Mouse (Mus musculus) forebrain, embryonic 11.5 days (tissue): ENCODE measurements around the gene Mecp2. TPM values are rescaled to one million over a fixed set of nuclear protein-coding genes. Genes with fewer than 3 reads are reported as not detected.
A peak's percentile ranks its signal among the peaks of the same experiment; 100 is the strongest.

ENCODE experiments used
- ATAC-seq: fragments of 200-750 bp; cut with Nextera tagmentation; replicated peaks from 2 replicates; pipeline ENCODE4 v1.8.0; 2017; ENCODE audit warnings: moderate TSS enrichment; ENCODE audit not compliant: low FRiP score
- DNase-seq: peaks from one replicate; pipeline ENCODE4 v3.0.0-alpha.2; 2017; ENCODE audit warnings: low spot score
- H3K27ac ChIP-seq: fragments of 300-500 bp; sonication (generic); 2 replicates; pipeline ENCODE4 v1.5.1; 2014; ENCODE audit warnings: low read depth, low read length
- H3K27me3 ChIP-seq: fragments of 300-500 bp; sonication (generic); 2 replicates; pipeline ENCODE4 v1.6.1; 2014; ENCODE audit warnings: mild to moderate bottlenecking, low read length, mixed read lengths; ENCODE audit not compliant: control insufficient read depth, insufficient read depth
- H3K36me3 ChIP-seq: fragments of 300-500 bp; sonication (generic); 2 replicates; pipeline ENCODE4 v1.6.1; 2014; ENCODE audit warnings: mild to moderate bottlenecking, low read length, moderate library complexity, mixed read lengths; ENCODE audit not compliant: control insufficient read depth, insufficient read depth
- H3K4me1 ChIP-seq: fragments of 300-500 bp; sonication (generic); replicated peaks from 2 replicates; pipeline ENCODE4 v1.6.1; 2014; ENCODE audit warnings: low read length, mixed read lengths; ENCODE audit not compliant: control insufficient read depth, insufficient read depth
- H3K4me2 ChIP-seq: fragments of 300-500 bp; sonication (generic); 2 replicates; pipeline ENCODE4 v1.6.1; 2014; ENCODE audit warnings: low read depth, mild to moderate bottlenecking, low read length, moderate library complexity, mixed read lengths; ENCODE audit not compliant: severe bottlenecking
- H3K4me3 ChIP-seq: fragments of 300-500 bp; sonication (generic); 2 replicates; pipeline ENCODE4 v1.5.1; 2014; ENCODE audit warnings: low read depth, low read length
- H3K9ac ChIP-seq: fragments of 300-500 bp; sonication (generic); 2 replicates; pipeline ENCODE4 v1.6.1; 2014; ENCODE audit warnings: low read length
- H3K9me3 ChIP-seq: fragments of 300-500 bp; sonication (generic); 2 replicates; pipeline ENCODE4 v1.6.1; 2016; ENCODE audit warnings: low read length, mixed read lengths; ENCODE audit not compliant: control insufficient read depth
- WGBS: fragments of 180-500 bp; shearing (Covaris S2); extraction: QIAGEN DNeasy Blood & Tissue Kit; methylation state at CpG from one replicate; pipeline ENCODE4 v1.1.7; 2014; 5-methylcytosine and 5-hydroxymethylcytosine counted together
- polyA plus RNA-seq: library from polyadenylated mRNA; unstranded; fragments of >200 nt; fragmentation: Nextera tagmentation; extraction: Ambion mirVana; gene quantifications from 2 replicates; pipeline ENCODE4 v1.2.1, GENCODE M21; 2014

Mecp2 gene
- polyA plus RNA-seq, 1 experiment from 2014 or later, result 17.0 TPM

DNA sequence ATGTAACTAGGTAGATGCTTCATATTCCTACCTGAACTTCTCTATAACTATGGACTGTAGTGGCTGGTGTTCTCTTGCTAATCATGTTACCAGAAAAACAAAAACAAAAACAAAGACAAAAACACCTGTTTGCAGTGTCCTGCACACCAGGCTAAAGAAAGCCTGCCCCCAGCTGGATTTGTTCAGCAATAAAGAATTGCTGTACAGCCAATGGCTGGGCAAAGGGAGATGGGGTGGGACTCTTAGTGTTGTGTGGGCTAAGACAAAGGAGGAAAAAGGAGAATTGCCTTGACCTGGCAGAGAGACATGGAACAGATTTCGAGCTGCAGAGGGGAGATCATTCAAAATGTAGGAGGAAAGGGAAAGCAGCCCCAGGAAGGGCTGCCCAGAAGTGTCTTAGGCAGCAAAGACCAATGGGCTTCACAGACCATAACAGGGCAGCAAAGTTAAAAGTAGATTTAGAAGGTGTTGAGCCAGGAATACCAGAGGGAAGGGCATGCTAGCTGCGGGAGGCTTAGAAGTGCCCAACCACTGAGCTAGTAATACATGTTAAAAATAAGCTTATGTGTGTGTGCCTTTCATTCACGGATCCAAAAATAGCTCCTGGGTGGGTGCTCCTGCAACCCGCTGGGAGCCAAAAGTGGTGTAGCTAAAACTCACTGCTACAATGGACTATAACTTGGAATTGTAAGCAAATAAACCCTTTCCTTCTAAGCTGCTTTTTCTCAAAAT lies 31.5 kb downstream of the Mecp2 start:
- Histone ChIP-seq H3K4me3 (no peak overlapping the region), H3K27ac (no peak overlapping the region), H3K36me3 (no peaks in the 10 kb centered on the region), H3K4me2 (no peak overlapping the region), H3K9ac (no peak overlapping the region), H3K27me3 (no peaks in the 10 kb centered on the region), H3K4me1 (no peaks in the 10 kb centered on the region), H3K9me3 (no peaks in the 10 kb centered on the region)
- no peak for DNase-seq
- WGBS, result 68% methylated on average over 4 of the region's 4 CpGs
- no peak for ATAC-seq

- H3K27ac ChIP-seq, result no peak overlapping the region
- H3K9me3 ChIP-seq, result no peaks in the 10 kb centered on the region
- DNase-seq (no peak), ATAC-seq (no peak)
- no peaks in the 10 kb centered on the region for H3K27me3 ChIP-seq
- H3K4me2 ChIP-seq, result no peak overlapping the region
- no peaks in the 10 kb centered on the region for H3K36me3 ChIP-seq
- H3K9ac ChIP-seq, result no peak overlapping the region
- WGBS, result 65% methylated on average over 1 of the region's 1 CpGs
- no peak overlapping the region for H3K4me3 ChIP-seq
- H3K4me1 ChIP-seq, result no peaks in the 10 kb centered on the region
Observed at GRCm38 (mm10) chrX:74095130-74095529, 40.0 kb downstream of the Mecp2 start.

DNA sequence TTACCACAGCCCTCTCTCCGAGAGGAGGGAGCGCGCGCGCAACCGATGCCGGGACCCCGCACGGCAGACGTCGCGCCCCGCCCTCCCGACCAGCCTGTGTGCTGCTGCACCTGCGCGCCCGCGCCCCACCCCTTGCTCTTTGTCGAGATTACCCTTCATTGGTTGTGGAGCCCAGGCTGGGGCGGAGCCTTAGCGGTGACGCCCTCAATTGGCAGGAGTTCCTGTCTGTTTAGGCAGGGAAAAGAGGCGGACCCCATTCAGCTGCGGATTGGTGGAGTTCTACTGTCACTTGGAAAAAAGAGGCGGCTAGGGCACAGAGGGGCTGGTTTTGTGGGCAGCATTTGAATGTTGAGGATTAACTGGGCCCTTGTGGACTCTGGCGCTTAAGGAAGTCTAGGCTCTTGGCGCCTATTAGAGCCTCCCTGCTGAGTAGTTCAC lies 49.5 kb downstream of the Mecp2 start:
- H3K27me3 ChIP-seq, result no peaks in the 10 kb centered on the region
- DNase-seq, result peak; percentile 98
- H3K9ac ChIP-seq, result peak overlapping the region; percentile 83
- H3K9me3 ChIP-seq, result no peaks in the 10 kb centered on the region
- H3K4me2 ChIP-seq, result peak overlapping the region; percentile 37; the same call in 1 of the 2 replicates
- H3K4me3 ChIP-seq, result peak overlapping the region; percentile 63
- H3K36me3 ChIP-seq, result no peaks in the 10 kb centered on the region
- H3K27ac ChIP-seq, result peak overlapping the region; percentile 90
- 14% methylated on average over 26 of the region's 27 CpGs for WGBS
- no peaks in the 10 kb centered on the region for H3K4me1 ChIP-seq
- peak; percentile 99 for ATAC-seq

- Histone ChIP-seq H3K9ac (peak overlapping the region; percentile 83), H3K27ac (peak overlapping the region; percentile 90)
- ATAC-seq, result peak; percentile 81
Observed at GRCm38 (mm10) chrX:74084946-74085498, 50.1 kb downstream of the Mecp2 start.

DNA sequence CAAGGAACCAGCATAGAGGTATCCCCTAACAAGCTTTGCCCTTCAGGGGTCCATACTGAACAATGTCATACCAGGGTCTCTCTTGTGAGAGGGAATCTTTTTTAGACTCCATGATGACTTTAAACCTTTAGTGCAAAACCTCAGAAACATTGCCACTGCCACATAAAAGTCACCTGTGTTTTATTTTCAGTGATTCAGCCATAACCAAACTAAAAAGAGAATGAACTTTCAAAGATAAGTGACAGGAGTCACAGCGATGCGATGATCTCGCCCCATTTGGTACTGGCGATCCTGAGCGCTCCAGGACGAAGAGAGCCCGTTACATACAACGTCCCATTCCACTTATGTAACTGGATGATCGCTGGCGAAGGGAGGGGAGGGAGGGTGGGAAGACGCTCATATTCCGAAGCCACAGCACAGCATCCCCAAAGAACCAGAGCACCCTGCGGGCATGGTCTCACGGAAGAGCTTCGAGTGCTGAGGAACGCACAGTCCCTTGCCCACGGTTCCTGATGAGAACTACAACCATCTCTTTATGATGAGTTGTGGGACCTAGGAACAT lies 50.8 kb downstream of the Mecp2 start:
- 27% methylated on average over 17 of the region's 17 CpGs for WGBS
- Histone ChIP-seq H3K27me3 (no peaks in the 10 kb centered on the region), H3K4me2 (peak overlapping the region; percentile 52), H3K4me3 (peak overlapping the region; percentile 63), H3K4me1 (no peaks in the 10 kb centered on the region), H3K27ac (no peak overlapping the region), H3K9me3 (no peaks in the 10 kb centered on the region), H3K9ac (peak overlapping the region; percentile 83), H3K36me3 (no peaks in the 10 kb centered on the region)
- DNase-seq (no peak), ATAC-seq (no peak)

More at GRCm38 (mm10) chrX:74084946-74085498, 50.1 kb downstream of the Mecp2 start:
- H3K9me3 ChIP-seq, result no peaks in the 10 kb centered on the region
- H3K4me3 ChIP-seq, result peak overlapping the region; percentile 63
- no peaks in the 10 kb centered on the region for H3K36me3 ChIP-seq
- WGBS, result 13% methylated on average over 15 of the region's 56 CpGs
- no peaks in the 10 kb centered on the region for H3K4me1 ChIP-seq
- peak; percentile 89 for DNase-seq
- H3K27me3 ChIP-seq, result no peaks in the 10 kb centered on the region
- H3K4me2 ChIP-seq, result peak overlapping the region; percentile 52

- Histone ChIP-seq H3K27me3 (no peaks in the 10 kb centered on the region), H3K9me3 (no peaks in the 10 kb centered on the region), H3K4me2 (no peak overlapping the region), H3K27ac (no peak overlapping the region), H3K36me3 (no peaks in the 10 kb centered on the region; the same call in 1 of the 2 replicates), H3K9ac (no peak overlapping the region), H3K4me3 (no peak overlapping the region), H3K4me1 (no peaks in the 10 kb centered on the region)
- ATAC-seq, result no peak
- DNase-seq, result no peak
Observed at GRCm38 (mm10) chrX:74070794-74071193, 64.4 kb downstream of the Mecp2 start.

- no peak overlapping the region for H3K27ac ChIP-seq
- no peak overlapping the region for H3K4me3 ChIP-seq
- H3K4me2 ChIP-seq, result no peak overlapping the region
- H3K9ac ChIP-seq, result no peak overlapping the region
- H3K27me3 ChIP-seq, result no peaks in the 10 kb centered on the region
- DNase-seq, result no peak
- no peak for ATAC-seq
- H3K9me3 ChIP-seq, result no peaks in the 10 kb centered on the region
- H3K36me3 ChIP-seq, result no peaks in the 10 kb centered on the region
- no peaks in the 10 kb centered on the region for H3K4me1 ChIP-seq
- 88% methylated on average over 9 of the region's 9 CpGs for WGBS
Observed at GRCm38 (mm10) chrX:74067891-74068290, 67.3 kb downstream of the Mecp2 start.

DNA sequence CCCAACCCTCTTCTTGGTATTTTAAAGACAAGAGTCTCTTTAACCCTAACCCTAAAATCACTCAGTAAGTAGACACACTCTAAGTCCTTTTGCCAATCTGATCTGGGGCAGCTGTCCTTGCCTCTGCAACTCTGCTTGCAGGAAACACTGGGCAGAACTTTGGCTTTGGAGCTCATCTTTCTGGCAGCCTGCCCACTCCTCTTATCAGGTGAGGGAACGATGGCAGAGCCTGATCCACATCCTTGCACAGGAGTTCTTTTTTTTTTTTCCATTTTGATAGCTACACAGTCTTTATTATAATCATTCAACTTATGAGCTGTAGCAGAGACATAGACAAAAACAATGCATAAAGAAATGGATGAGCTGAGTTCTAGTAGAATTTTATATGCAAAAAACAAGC lies 90.1 kb downstream of the Mecp2 start:
- Histone ChIP-seq H3K4me3 (no peak overlapping the region), H3K4me2 (no peak overlapping the region), H3K27ac (no peak overlapping the region), H3K9ac (no peak overlapping the region), H3K4me1 (no peaks in the 10 kb centered on the region), H3K27me3 (no peaks in the 10 kb centered on the region), H3K36me3 (no peaks in the 10 kb centered on the region), H3K9me3 (no peaks in the 10 kb centered on the region)
- ATAC-seq (no peak), DNase-seq (no peak)
- 100% methylated on average over 1 of the region's 1 CpGs for WGBS
